Mouse (Mus musculus): ENCODE data around the gene Ttll12.

DNA sequence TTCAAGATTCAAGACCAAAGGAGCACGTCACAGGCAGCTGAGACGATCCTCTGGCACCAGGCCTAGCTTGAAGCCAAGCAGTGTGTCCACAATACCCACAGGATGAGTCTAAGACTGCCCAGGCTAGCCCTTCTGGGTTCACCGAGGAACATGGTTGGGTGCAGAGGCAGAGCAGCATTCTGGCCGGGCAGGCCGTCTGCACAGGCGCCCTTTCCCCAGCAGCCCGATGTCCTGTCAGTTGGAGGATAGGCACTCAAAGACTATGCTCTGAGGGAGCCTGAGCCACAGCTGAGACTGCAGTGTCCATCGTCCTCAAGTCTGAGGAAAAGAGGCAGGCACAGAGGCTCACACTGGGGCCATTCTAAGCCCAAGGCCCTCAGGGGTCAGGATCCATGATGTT lies 47.8 kb downstream of the Ttll12 start:
- TF ChIP-seq CTCF (IDR thresholded peaks at IDR 0.05; ENCODE audit: borderline replicate concordance, extremely low read depth, insufficient read depth, insufficient read length) (no peak), POLR2A (IDR thresholded peaks at IDR 0.05; ENCODE audit: borderline replicate concordance, extremely low read depth, insufficient read depth, insufficient read length, poor library complexity, severe bottlenecking) (no peak)
